Mouse (Mus musculus) hindbrain, postnatal 0 days (tissue): ENCODE results near the gene Pafah2. TPM values are rescaled to one million over a fixed set of nuclear protein-coding genes. Genes with fewer than 3 reads are reported as not detected.
A peak's percentile ranks its signal among the peaks of the same experiment; 100 is the strongest.

Experiments
- ATAC-seq: fragments of 200-750 bp; cut with Nextera tagmentation; 2 replicates; pipeline ENCODE4 v1.8.0; 2017; ENCODE audit warnings: mild to moderate bottlenecking, moderate TSS enrichment, moderate library complexity
- DNase-seq: peaks from one replicate; pipeline ENCODE4 v3.0.0-alpha.2; 2015; ENCODE audit warnings: low spot score
- H3K27ac ChIP-seq: fragments of 300-500 bp; sonication (generic); 2 replicates; pipeline ENCODE4 v1.5.1; 2014; ENCODE audit warnings: mild to moderate bottlenecking
- H3K27me3 ChIP-seq: fragments of 300-500 bp; sonication (generic); 2 replicates; pipeline ENCODE4 v1.6.1; 2014; ENCODE audit warnings: low read length, mixed read lengths; ENCODE audit not compliant: insufficient read depth
- H3K36me3 ChIP-seq: fragments of 300-500 bp; sonication (generic); 2 replicates; pipeline ENCODE4 v1.6.1; 2014; ENCODE audit warnings: low read length, mixed read lengths; ENCODE audit not compliant: insufficient read depth
- H3K4me1 ChIP-seq: fragments of 300-500 bp; sonication (generic); 2 replicates; pipeline ENCODE4 v1.6.1; 2014; ENCODE audit warnings: antibody characterized with exemption, low read length, mixed read lengths; ENCODE audit not compliant: insufficient read depth
- H3K4me2 ChIP-seq: fragments of 300-500 bp; sonication (generic); 2 replicates; pipeline ENCODE4 v1.6.1; 2014; ENCODE audit warnings: low read depth, mild to moderate bottlenecking, low read length, moderate library complexity, mixed read lengths
- H3K4me3 ChIP-seq: fragments of 300-500 bp; sonication (generic); 2 replicates; pipeline ENCODE4 v1.5.1; 2014; ENCODE audit warnings: low read length
- H3K9ac ChIP-seq: fragments of 300-500 bp; sonication (generic); replicated peaks from 2 replicates; pipeline ENCODE4 v1.6.1; 2014; ENCODE audit warnings: mild to moderate bottlenecking, low read length, moderate library complexity, mixed read lengths
- H3K9me3 ChIP-seq: fragments of 300-500 bp; sonication (generic); 2 replicates; pipeline ENCODE4 v1.6.1; 2016; ENCODE audit warnings: low read length, mixed read lengths
- CTCF ChIP-seq: IDR thresholded peaks from 2 replicates; pipeline ENCODE4 v1.5.1; 2016; ENCODE audit warnings: antibody characterized with exemption, control low read depth, low read depth
- WGBS: fragments of 180-500 bp; shearing (Covaris S2); extraction: QIAGEN DNeasy Blood & Tissue Kit; methylation state at CpG from one replicate; pipeline ENCODE4 v1.1.7; 2014; 5-methylcytosine and 5-hydroxymethylcytosine counted together
- polyA plus RNA-seq: library from polyadenylated mRNA; unstranded; fragments of >200 nt; fragmentation: Nextera tagmentation; extraction: Ambion mirVana; gene quantifications from 2 replicates; pipeline ENCODE4 v1.2.1, GENCODE M21; 2015
- total RNA-seq: library from RNA; depleted of rRNA; stranded (reverse); fragments of >200 nt; gene quantifications from 2 replicates; pipeline ENCODE4 v1.2.3, GENCODE M21; 2014

The Pafah2 gene
- total and polyA plus RNA-seq, 2 experiments from 2014 or later, result 6.7 to 17.9 TPM

DNA sequence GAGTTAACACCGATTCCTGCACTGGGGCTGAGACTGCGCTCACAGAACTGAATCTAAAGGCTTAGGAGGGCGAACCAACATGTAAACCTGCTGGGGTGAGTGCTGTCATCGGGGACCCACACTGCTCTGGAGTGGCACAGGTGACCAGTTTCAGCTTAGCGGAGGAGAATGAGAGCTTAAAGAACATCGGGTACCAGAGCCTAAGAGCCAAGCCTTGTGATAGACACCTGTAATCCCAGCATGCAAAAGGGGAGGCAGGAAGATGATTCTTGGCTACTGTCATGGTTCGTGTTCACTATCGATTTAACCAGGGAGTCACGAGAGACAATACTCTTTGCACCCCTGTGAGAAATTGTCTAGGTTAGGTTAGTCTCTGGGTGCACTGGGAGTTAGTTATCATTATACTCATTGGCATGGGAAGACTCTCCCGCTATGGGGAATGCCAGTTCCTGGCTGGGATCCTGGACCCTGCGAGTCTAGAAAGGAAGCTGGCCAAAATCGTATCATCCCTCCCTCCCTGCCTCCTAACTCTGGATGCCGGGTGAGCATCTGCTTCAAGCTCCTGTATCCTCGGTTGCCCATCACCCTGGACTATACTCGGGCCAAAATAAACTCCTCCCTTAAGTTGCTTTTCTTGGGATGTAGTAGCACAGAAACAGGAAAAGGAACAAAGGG lies 36.7 kb downstream of the Pafah2 start:
- Histone ChIP-seq H3K9me3 (no peaks in the 10 kb centered on the region), H3K9ac (no peak overlapping the region), H3K4me3 (no peak overlapping the region), H3K27ac (no peak overlapping the region), H3K4me1 (peaks cover 17% of the 10 kb centered on the region), H3K36me3 (no peaks in the 10 kb centered on the region), H3K4me2 (no peak overlapping the region), H3K27me3 (no peaks in the 10 kb centered on the region)
- WGBS, result 60% methylated on average over 15 of the region's 15 CpGs
- ATAC-seq (no peak), DNase-seq (peak; percentile 63)
- TF ChIP-seq CTCF, result no peak

DNA sequence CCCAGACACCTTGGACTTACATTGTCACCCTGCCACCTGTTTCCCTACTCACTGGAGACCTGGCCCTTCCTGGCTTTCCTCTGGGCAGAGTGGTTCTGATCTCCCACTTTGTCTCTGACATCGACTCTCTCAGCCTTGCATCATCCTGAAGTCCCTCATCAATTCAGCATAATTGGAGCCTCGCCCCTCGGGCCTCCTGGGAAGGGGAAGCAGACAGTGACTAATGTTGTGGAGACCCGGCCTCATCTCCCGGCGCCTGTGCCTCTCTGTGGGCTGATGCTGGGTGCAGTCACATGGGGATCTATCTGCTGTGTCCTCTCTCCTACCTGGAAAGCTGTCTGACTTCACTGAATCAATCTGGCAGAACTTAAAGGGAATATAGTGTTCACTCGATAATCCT lies 40.1 kb downstream of the Pafah2 start:
- H3K9me3 ChIP-seq, result no peaks in the 10 kb centered on the region
- ATAC-seq (no peak), DNase-seq (no peak)
- H3K36me3 ChIP-seq, result no peaks in the 10 kb centered on the region
- H3K27me3 ChIP-seq, result no peaks in the 10 kb centered on the region
- H3K4me2 ChIP-seq, result no peak overlapping the region
- no peak overlapping the region for H3K27ac ChIP-seq
- TF ChIP-seq CTCF, result no peak
- WGBS, result 33% methylated on average over 7 of the region's 7 CpGs
- H3K4me1 ChIP-seq, result peaks cover 1% of the 10 kb centered on the region; the same call in 1 of the 2 replicates
- no peak overlapping the region for H3K4me3 ChIP-seq
- H3K9ac ChIP-seq, result no peak overlapping the region

DNA sequence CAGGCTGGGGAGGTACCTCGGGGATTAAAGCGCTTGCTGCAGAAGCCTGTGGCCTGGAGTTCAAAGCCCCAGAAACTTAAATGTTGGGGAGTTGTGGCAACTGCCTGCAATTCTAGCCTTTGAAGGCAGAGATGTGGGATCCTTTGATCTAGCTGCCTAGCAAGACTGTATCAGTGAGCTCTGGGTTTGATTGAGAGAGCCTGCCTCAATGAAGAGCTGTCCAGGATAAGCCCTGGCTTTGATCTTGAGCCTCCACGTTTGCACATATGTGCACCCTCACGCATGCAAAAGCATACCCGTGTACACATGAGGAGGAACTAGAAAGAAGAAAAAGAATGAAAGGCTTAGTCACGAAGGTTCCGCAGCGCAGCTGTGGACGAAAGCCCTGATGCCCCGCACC lies 40.5 kb downstream of the Pafah2 start:
- TF ChIP-seq CTCF, result no peak
- peak; percentile 55 for DNase-seq
- no peaks in the 10 kb centered on the region for H3K9me3 ChIP-seq
- H3K27ac ChIP-seq, result no peak overlapping the region
- no peaks in the 10 kb centered on the region for H3K36me3 ChIP-seq
- no peak overlapping the region for H3K4me2 ChIP-seq
- H3K4me1 ChIP-seq, result no peaks in the 10 kb centered on the region
- H3K27me3 ChIP-seq, result no peaks in the 10 kb centered on the region
- no peak overlapping the region for H3K4me3 ChIP-seq
- no peak for ATAC-seq
- H3K9ac ChIP-seq, result no peak overlapping the region
- 71% methylated on average over 10 of the region's 10 CpGs for WGBS

DNA sequence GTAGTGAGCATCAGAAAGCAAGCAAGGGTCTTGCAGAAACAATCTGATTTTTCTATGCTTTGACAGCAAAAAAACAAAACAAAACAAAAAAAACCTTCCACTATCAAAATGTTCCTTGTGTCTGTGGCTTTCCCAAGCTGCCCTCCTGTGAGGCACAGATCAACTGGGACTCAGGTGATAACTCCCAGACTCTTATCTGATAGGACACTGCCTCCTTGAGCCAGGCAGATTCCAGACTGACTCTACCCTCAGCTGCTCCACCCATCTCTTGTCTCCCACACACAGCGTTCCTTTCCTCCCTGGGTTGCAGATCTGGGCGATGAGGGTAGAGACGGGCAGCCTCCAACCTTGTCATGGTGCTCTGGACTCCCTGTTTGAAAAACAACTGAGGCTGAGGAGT lies 43.0 kb downstream of the Pafah2 start:
- no peaks in the 10 kb centered on the region for H3K27me3 ChIP-seq
- no peak for DNase-seq
- no peaks in the 10 kb centered on the region for H3K36me3 ChIP-seq
- TF ChIP-seq CTCF, result no peak
- no peak overlapping the region for H3K9ac ChIP-seq
- ATAC-seq, result no peak
- no peak overlapping the region for H3K4me3 ChIP-seq
- H3K9me3 ChIP-seq, result no peaks in the 10 kb centered on the region
- WGBS, result 80% methylated on average over 3 of the region's 3 CpGs
- H3K4me1 ChIP-seq, result no peaks in the 10 kb centered on the region
- H3K27ac ChIP-seq, result no peak overlapping the region
- H3K4me2 ChIP-seq, result no peak overlapping the region

DNA sequence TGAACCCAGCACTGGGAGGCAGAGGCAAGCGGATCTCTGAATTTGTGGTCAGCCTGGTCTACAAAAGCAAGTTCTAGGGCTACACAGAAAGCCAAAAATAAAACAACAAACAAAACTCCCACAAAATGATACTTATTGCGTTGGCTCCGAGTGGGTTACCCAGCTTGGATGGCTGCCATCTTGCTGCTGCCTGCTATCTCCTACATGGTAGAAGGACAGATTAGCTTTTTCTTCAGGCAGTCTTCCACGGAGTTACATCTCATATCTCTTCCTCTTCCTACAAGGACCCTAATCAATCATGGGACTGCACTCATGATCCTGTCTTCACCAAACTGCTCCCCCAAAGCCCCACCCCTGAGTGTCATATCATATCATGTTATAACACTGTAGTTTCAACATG lies 43.8 kb downstream of the Pafah2 start:
- no peak overlapping the region for H3K4me3 ChIP-seq
- WGBS, result 81% methylated on average over 4 of the region's 4 CpGs
- H3K4me2 ChIP-seq, result no peak overlapping the region
- no peak overlapping the region for H3K9ac ChIP-seq
- no peaks in the 10 kb centered on the region for H3K4me1 ChIP-seq
- no peak overlapping the region for H3K27ac ChIP-seq
- H3K9me3 ChIP-seq, result no peaks in the 10 kb centered on the region
- DNase-seq (no peak), ATAC-seq (no peak)
- H3K36me3 ChIP-seq, result no peaks in the 10 kb centered on the region
- TF ChIP-seq CTCF, result no peak
- no peaks in the 10 kb centered on the region for H3K27me3 ChIP-seq

DNA sequence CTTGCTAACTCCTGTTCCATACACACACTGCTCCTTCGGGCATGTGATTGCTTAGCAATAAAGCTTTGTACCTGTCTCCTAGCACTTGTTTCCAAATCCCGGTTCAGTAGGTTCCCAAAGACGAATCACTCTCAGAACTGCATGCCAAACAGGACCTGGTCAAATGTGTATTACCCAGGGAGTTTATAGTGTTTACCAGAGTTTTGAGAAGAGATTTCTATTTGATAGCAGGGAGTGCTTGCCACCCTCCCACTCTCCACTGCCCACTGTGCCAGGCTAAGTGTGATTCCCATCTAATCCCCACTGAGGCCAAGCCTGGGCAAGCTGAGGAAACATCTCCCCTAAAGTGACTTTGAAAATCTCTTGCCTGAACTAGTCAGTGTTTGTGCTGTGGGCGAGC lies 46.1 kb downstream of the Pafah2 start:
- H3K9ac ChIP-seq, result no peak overlapping the region
- H3K27me3 ChIP-seq, result no peaks in the 10 kb centered on the region
- H3K4me3 ChIP-seq, result no peak overlapping the region
- 83% methylated on average over 4 of the region's 4 CpGs for WGBS
- H3K4me1 ChIP-seq, result peaks cover 3% of the 10 kb centered on the region; the same call in 1 of the 2 replicates
- no peak overlapping the region for H3K4me2 ChIP-seq
- DNase-seq, result no peak
- no peak overlapping the region for H3K27ac ChIP-seq
- TF ChIP-seq CTCF, result no peak
- no peaks in the 10 kb centered on the region for H3K36me3 ChIP-seq
- H3K9me3 ChIP-seq, result no peaks in the 10 kb centered on the region
- no peak for ATAC-seq

DNA sequence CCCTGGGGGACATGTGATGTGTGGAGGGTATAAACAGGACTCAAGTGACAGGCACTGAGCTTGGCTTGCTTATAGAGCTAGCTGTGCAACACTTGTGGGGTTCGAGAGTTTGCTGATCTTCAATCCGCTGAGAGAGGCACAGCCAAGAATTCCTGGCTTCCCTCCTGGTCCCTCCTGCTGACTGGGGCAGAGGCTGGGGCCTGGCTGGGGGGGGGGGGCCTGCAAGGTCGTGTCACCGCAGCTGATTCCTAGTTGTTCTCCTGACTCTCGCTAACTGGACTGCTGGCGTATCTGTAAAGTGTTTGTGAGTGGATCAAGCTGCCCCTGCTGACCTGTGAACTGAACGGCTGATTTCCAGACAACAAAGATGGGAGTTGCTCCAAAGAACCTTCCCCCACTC lies 47.5 kb downstream of the Pafah2 start:
- no peaks in the 10 kb centered on the region for H3K36me3 ChIP-seq
- H3K27me3 ChIP-seq, result no peaks in the 10 kb centered on the region
- DNase-seq, result no peak

More for the DNA sequence above, 47.5 kb downstream of the Pafah2 start:
- H3K4me2 ChIP-seq, result no peak overlapping the region
- 34% methylated on average over 7 of the region's 7 CpGs for WGBS
- H3K9me3 ChIP-seq, result no peaks in the 10 kb centered on the region
- no peak for ATAC-seq
- peaks cover 7% of the 10 kb centered on the region; the same call in 1 of the 2 replicates for H3K4me1 ChIP-seq
- no peak overlapping the region for H3K4me3 ChIP-seq
- TF ChIP-seq CTCF, result no peak
- H3K9ac ChIP-seq, result no peak overlapping the region
- H3K27ac ChIP-seq, result no peak overlapping the region
